Mouse (Mus musculus) lung, adult 2 months (tissue): ENCODE results near the gene Smg9.

ENCODE experiments used
- CTCF ChIP-seq: fragments of 200-500 bp; IDR thresholded peaks from 2 replicates; pipeline ENCODE4 v1.5.1; 2011; ENCODE audit warnings: mild to moderate bottlenecking, low read length, control low read depth; ENCODE audit not compliant: insufficient read depth
- POLR2A ChIP-seq: fragments of 200-500 bp; IDR thresholded peaks from 2 replicates; pipeline ENCODE4 v1.6.1; 2011; ENCODE audit warnings: low read depth, mild to moderate bottlenecking, control low read depth, low read length, borderline replicate concordance; ENCODE audit errors: extremely low read depth

- TF ChIP-seq CTCF: no peak
- no peak for TF ChIP-seq POLR2A
Measured at GRCm38 (mm10) chr7:24422251-24422650, 22.8 kb downstream of the Smg9 start.
